Comparison of ENCODE assay signal across 28 mouse cellular contexts in the genomic region with DNA sequence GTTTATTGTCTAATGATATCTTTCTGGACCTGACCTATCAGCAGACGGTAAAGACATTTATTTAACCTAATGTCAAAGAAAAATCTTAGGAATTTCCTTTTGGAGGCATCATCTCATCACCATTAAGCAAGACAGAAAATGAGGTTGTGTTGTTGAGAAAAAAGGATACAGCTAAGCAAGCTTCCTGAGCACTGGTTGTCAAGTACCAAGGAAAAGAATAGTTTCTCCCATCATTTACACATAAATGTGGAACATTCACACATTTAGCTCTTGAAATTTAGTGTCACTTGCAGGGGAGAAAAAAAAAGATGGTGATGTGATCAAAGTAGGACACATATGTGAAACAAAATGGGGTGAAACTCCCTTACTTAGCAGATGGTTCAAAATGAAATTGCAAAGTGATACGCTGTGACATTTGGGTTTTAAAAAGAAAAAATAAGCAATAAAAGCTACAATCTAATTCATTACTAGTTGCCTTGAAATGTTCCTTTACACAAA.
A peak's percentile ranks its signal among the peaks of the same experiment; 100 is the strongest.
DNase-seq lines count a peak whose midpoint lies in the region; ATAC-seq and TF ChIP-seq lines count a peak whose summit lies in the region.
"Had no signal": no experiment of that assay in that cellular context is flagged by ENCODE, and none has a peak within 500 bp of the region (broad histone marks: within the 10 kb centered on the region; RNA-seq: fewer than 3 reads in every experiment).

No protein-coding gene starts in this region.

- no peaks in the 10 kb centered on the region for H3K9me3 ChIP-seq in forebrain, postnatal 0 days (ENCODE audit: low read length)
- H3K9me3 ChIP-seq in forebrain, embryonic 13.5 days (replicated peaks): no peaks in the 10 kb centered on the region
- H3K9me3 ChIP-seq: embryonic facial prominence, embryonic 13.5 days; embryonic facial prominence, embryonic 15.5 days; forebrain, embryonic 10.5 days; forebrain, embryonic 12.5 days; forebrain, embryonic 15.5 days had no signal

- peak; percentile 42 for ATAC-seq in forebrain, postnatal 0 days
- no peak for ATAC-seq in forebrain, embryonic 13.5 days
- no peak for ATAC-seq in activated CD4-positive, CD25-positive, alpha-beta regulatory T cell, adult 4 months
- ATAC-seq: CD4-positive, CD25-positive, alpha-beta regulatory T cell, adult 4 months; forebrain, embryonic 15.5 days; Patski had no signal

- TF ChIP-seq CTCF in forebrain, postnatal 0 days (IDR thresholded peaks at IDR 0.05; ENCODE audit: low read depth): no peak

- no peak overlapping the region for H3K9ac ChIP-seq in forebrain, postnatal 0 days
- no peak overlapping the region for H3K9ac ChIP-seq in forebrain, embryonic 13.5 days
- H3K9ac ChIP-seq: embryonic facial prominence, embryonic 13.5 days; embryonic facial prominence, embryonic 15.5 days; forebrain, embryonic 12.5 days; forebrain, embryonic 15.5 days had no signal

- H3K27ac ChIP-seq in forebrain, postnatal 0 days (ENCODE audit: low read depth, low read length): no peak overlapping the region
- H3K27ac ChIP-seq in forebrain, embryonic 13.5 days: no peak overlapping the region
- H3K27ac ChIP-seq: embryonic facial prominence, embryonic 13.5 days; embryonic facial prominence, embryonic 15.5 days; forebrain, embryonic 10.5 days; forebrain, embryonic 12.5 days; forebrain, embryonic 15.5 days had no signal

- DNase-seq in forebrain, postnatal 0 days: no peak
- peak; percentile 1 to 41 for DNase-seq in frontal cortex, adult 2 months (ENCODE audit: extremely low spot score in 1 of 2, low spot score in 1 of 2)
- DNase-seq in frontal cortex, postnatal 36 days (ENCODE audit: low spot score in 2 of 2): no peak
- DNase-seq in right cerebral cortex, adult 18-20 months: peak; percentile 1
- DNase-seq in right cerebral cortex, postnatal 25 days: no peak
- DNase-seq: adrenal gland, adult 8-10 months; adrenal gland, postnatal 14 days; adrenal gland, postnatal 36 days; B cell, adult 2 months; cerebellum, adult 11 months; cerebellum, adult 18-20 months; cerebellum, adult 8-10 months; cerebellum, adult 9-11 months; cerebellum, postnatal 14 days; cerebellum, postnatal 36 days; embryo, embryonic 11 days had no signal

- H3K4me1 ChIP-seq in forebrain, postnatal 0 days (ENCODE audit: insufficient read depth): no peaks in the 10 kb centered on the region
- no peaks in the 10 kb centered on the region for H3K4me1 ChIP-seq in forebrain, embryonic 13.5 days
- H3K4me1 ChIP-seq: embryonic facial prominence, embryonic 13.5 days; embryonic facial prominence, embryonic 15.5 days; forebrain, embryonic 10.5 days; forebrain, embryonic 12.5 days; forebrain, embryonic 15.5 days had no signal

- H3K4me2 ChIP-seq in forebrain, postnatal 0 days (ENCODE audit: low read depth): no peak overlapping the region
- H3K4me2 ChIP-seq in forebrain, embryonic 13.5 days: no peak overlapping the region
- H3K4me2 ChIP-seq: embryonic facial prominence, embryonic 13.5 days; embryonic facial prominence, embryonic 15.5 days; forebrain, embryonic 12.5 days; forebrain, embryonic 15.5 days had no signal

- WGBS in forebrain, postnatal 0 days: 86% methylated on average over 2 of the region's 2 CpGs
- 86% methylated on average over 2 of the region's 2 CpGs for WGBS in forebrain, embryonic 13.5 days

- H3K4me3 ChIP-seq in forebrain, postnatal 0 days (ENCODE audit: low read depth, low read length): no peak overlapping the region
- H3K4me3 ChIP-seq in forebrain, embryonic 13.5 days: no peak overlapping the region
- H3K4me3 ChIP-seq: embryonic facial prominence, embryonic 13.5 days; embryonic facial prominence, embryonic 15.5 days; erythroblast, embryonic 14.5 days; forebrain, embryonic 10.5 days; forebrain, embryonic 12.5 days; forebrain, embryonic 15.5 days had no signal

- no peaks in the 10 kb centered on the region for H3K36me3 ChIP-seq in forebrain, postnatal 0 days (ENCODE audit: insufficient read depth)
- no peaks in the 10 kb centered on the region for H3K36me3 ChIP-seq in forebrain, embryonic 13.5 days (ENCODE audit: poor library complexity, severe bottlenecking)
- H3K36me3 ChIP-seq: embryonic facial prominence, embryonic 13.5 days; embryonic facial prominence, embryonic 15.5 days; forebrain, embryonic 10.5 days; forebrain, embryonic 12.5 days; forebrain, embryonic 15.5 days; G1E had no signal

- no peaks in the 10 kb centered on the region for H3K27me3 ChIP-seq in forebrain, postnatal 0 days (ENCODE audit: insufficient read depth, low read length)
- no peaks in the 10 kb centered on the region for H3K27me3 ChIP-seq in forebrain, embryonic 13.5 days
- H3K27me3 ChIP-seq: CH12.LX; embryonic facial prominence, embryonic 13.5 days; embryonic facial prominence, embryonic 15.5 days; forebrain, embryonic 12.5 days; forebrain, embryonic 15.5 days; Patski had no signal

Comparison
In these comparisons a context has a peak if more than half of its experiments do, and no peak if none do; other contexts are left out.
1. DNase-seq: peak in frontal cortex, adult 2 months (2 of 2) and right cerebral cortex, adult 18-20 months (single experiment); none in forebrain, postnatal 0 days (single experiment), frontal cortex, postnatal 36 days (0 of 2) and right cerebral cortex, postnatal 25 days (single experiment).